Mouse (Mus musculus) cerebellum, adult 2 months (tissue): ENCODE data around the gene Atp6ap1l.

Experiments used
- CTCF ChIP-seq: fragments of 200-500 bp; IDR thresholded peaks from 2 replicates; pipeline ENCODE4 v1.5.1; 2011; ENCODE audit warnings: low read depth, mild to moderate bottlenecking, control low read depth, low read length, moderate library complexity, borderline replicate concordance; ENCODE audit not compliant: insufficient read depth
- POLR2A ChIP-seq: fragments of 200-500 bp; IDR thresholded peaks from 2 replicates; pipeline ENCODE4 v1.6.1; 2011; ENCODE audit warnings: low read length, control low read depth, borderline replicate concordance; ENCODE audit not compliant: insufficient read depth

DNA sequence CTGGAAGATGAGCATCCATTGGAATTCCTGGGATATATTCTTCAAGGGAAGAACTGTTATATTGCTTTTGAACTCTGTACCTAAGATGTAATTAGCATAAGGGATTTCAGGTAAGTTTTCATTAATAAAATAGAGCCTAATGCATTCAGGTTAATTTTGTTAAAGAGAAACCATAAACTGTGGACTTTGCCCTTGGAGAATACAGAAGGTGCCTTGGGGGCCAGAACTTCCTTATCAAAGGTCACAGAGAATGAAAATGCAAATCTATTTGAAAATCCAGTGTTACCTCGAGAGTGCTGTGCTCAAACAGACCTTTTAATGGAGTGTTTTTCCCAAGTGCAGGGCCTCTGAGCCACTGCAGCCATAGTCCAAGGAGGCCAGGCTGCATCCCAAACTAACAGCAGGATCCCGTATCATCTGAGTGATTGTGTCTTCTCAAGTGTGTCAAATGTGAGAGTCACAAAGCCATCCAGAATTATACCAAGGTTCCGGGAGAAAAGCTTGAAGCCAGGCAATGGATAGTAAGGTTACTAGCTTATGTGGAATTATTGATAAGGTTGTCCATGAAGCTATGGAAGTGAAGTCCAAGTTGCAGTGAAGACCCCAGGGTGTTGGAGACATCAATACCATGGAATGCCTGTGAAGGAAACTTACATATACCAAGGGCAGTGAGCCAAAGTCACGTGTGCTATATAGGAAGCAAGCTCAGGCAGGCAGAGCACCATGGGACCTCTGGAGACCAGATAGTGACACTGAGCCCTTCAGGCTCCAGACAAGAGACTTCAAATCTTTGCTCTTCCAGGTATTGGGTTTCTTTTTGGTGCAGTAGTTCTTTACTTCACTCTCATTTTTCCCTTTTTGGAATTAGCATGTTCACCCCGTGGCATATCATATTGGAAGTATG, 52.2 kb downstream of the Atp6ap1l start:
- TF ChIP-seq CTCF (no peak), POLR2A (no peak)
